Mouse (Mus musculus): Measurements from ENCODE around the gene Aagab. TPM values are rescaled to one million over a fixed set of nuclear protein-coding genes. Genes with fewer than 3 reads are reported as not detected.

Gene Aagab
- polyA plus RNA-seq, 3 experiments from 2014 or later = 31.0 to 49.0 (median 47.8) TPM

GRCm38 (mm10) chr9:63677621-63678020, 75.2 kb downstream of the Aagab start:
- ATAC-seq = no peak

GRCm38 (mm10) chr9:63678076-63678475, 75.6 kb downstream of the Aagab start:
- peak; percentile 41 for ATAC-seq

- ATAC-seq = no peak
These were observed 79.8 kb downstream of the Aagab start for GRCm38 (mm10) chr9:63682301-63682700.

GRCm38 (mm10) chr9:63682943-63683342, 80.5 kb downstream of the Aagab start:
- no peak for ATAC-seq

- ATAC-seq = no peak
These were observed 81.8 kb downstream of the Aagab start for GRCm38 (mm10) chr9:63684277-63684676.

GRCm38 (mm10) chr9:63685352-63685751, 82.9 kb downstream of the Aagab start:
- ATAC-seq = no peak

GRCm38 (mm10) chr9:63687413-63688015, 85.1 kb downstream of the Aagab start:
- ATAC-seq = no peak

- ATAC-seq = peak; percentile 43
These were observed 88.1 kb downstream of the Aagab start for GRCm38 (mm10) chr9:63690511-63690910.

GRCm38 (mm10) chr9:63691960-63692359, 89.5 kb downstream of the Aagab start:
- no peak for ATAC-seq

Other genes starting within 250 kb of the Aagab start
- 10 to 100 TPM in 1 of 3 experiments, 1 to 10 TPM in 2; 7.5 to 10.1 (median 9.0) TPM for gene Map2k5, start 224.8 kb upstream of the Aagab start, polyA plus RNA-seq (2017; shearing (Covaris generic))
- 1 to 10 TPM; 6.5 to 8.3 (median 6.8) TPM for gene 2300009A05Rik, start 203.4 kb upstream of the Aagab start, polyA plus RNA-seq (2017; shearing (Covaris generic))
- gene Iqch, start 167 bp upstream of the Aagab start, polyA plus RNA-seq (2017; shearing (Covaris generic)) = not detected
- 10 to 100 TPM; 16.5 to 24.6 (median 16.8) TPM for gene Smad3, start 155.3 kb downstream of the Aagab start, polyA plus RNA-seq (2017; shearing (Covaris generic))